Mouse (Mus musculus) ES-E14 (cell line): ENCODE data around the gene Rab30.

Source experiments
- MAFK ChIP-seq: IDR thresholded peaks from 2 replicates; pipeline ENCODE4 v1.6.1; 2014; ENCODE audit warnings: mild to moderate bottlenecking, low read depth, low read length, inconsistent platforms; ENCODE audit not compliant: insufficient read depth
- ZC3H11A ChIP-seq: IDR thresholded peaks from 2 replicates; pipeline ENCODE4 v1.6.1; 2012; ENCODE audit warnings: low read depth, mild to moderate bottlenecking, inconsistent platforms, low read length, borderline replicate concordance
- ZNF384 ChIP-seq: IDR thresholded peaks from 2 replicates; pipeline ENCODE4 v1.6.1; 2012; ENCODE audit warnings: low read depth, low read length, inconsistent platforms

GRCm38 (mm10) chr7:92730959-92731358 is 10.4 kb upstream of the Rab30 start:
- TF ChIP-seq ZC3H11A (no peak), ZNF384 (no peak), MAFK (no peak)
